Mouse (Mus musculus) MEL (cell line): Measurements from ENCODE around the gene Oas2. TPM values are rescaled to one million over a fixed set of nuclear protein-coding genes. Genes with fewer than 3 reads are reported as not detected.

Experiments used
- DNase-seq: peaks from one replicate; pipeline ENCODE4 v3.0.0; 2011; ENCODE audit warnings: low read depth, low spot score
- H3K27ac ChIP-seq: 2 replicates; pipeline ENCODE4 v1.5.1; 2012; ENCODE audit warnings: low read depth, mild to moderate bottlenecking, control low read depth, low read length, moderate library complexity; ENCODE audit not compliant: control insufficient read depth
- H3K27me3 ChIP-seq, 2 experiments: fragments of 150-350 bp in 1 of 2; sonication (generic) in 1 of 2; 2 replicates each; pipeline ENCODE4 v1.6.1; 2012; ENCODE audit warnings: low read length in 2 of 2, mild to moderate bottlenecking in 2 of 2, improper control_type of control experiment in 1 of 2, moderate library complexity in 1 of 2; ENCODE audit not compliant: insufficient read depth in 2 of 2, control insufficient read depth in 1 of 2
- H3K36me3 ChIP-seq, 2 experiments: 2 replicates each; pipeline ENCODE4 v1.6.1; 2012 to 2014; ENCODE audit warnings: low read length in 2 of 2, improper control_type of control experiment in 1 of 2, inconsistent platforms in 1 of 2, mild to moderate bottlenecking in 1 of 2; ENCODE audit not compliant: insufficient read depth in 2 of 2, control insufficient read depth in 1 of 2
- H3K4me1 ChIP-seq, 2 experiments: fragments of 150-350 bp in 1 of 2; sonication (generic) in 1 of 2; 2 replicates each; pipeline ENCODE4 v1.6.1; 2012; ENCODE audit warnings: low read length in 2 of 2, improper control_type of control experiment in 1 of 2, mild to moderate bottlenecking in 1 of 2; ENCODE audit not compliant: insufficient read depth in 2 of 2, control insufficient read depth in 1 of 2
- H3K4me3 ChIP-seq, 2 experiments: fragments of 150-350 bp in 1 of 2; sonication (generic) in 1 of 2; 2 replicates each; pipeline ENCODE4 v1.5.1; 2012; ENCODE audit warnings: low read depth in 2 of 2, low read length in 2 of 2, mild to moderate bottlenecking in 2 of 2, moderate library complexity in 2 of 2, control low read depth in 1 of 2, improper control_type of control experiment in 1 of 2; ENCODE audit not compliant: control insufficient read depth in 1 of 2, insufficient read depth in 1 of 2
- H3K79me2 ChIP-seq: 2 replicates; pipeline ENCODE4 v1.6.1; 2012; ENCODE audit warnings: mild to moderate bottlenecking, low read length, moderate library complexity; ENCODE audit not compliant: control insufficient read depth, poor library complexity, insufficient read depth
- H3K9ac ChIP-seq: 2 replicates; pipeline ENCODE4 v1.6.1; 2012; ENCODE audit warnings: low read depth, mild to moderate bottlenecking, control low read depth, low read length, moderate library complexity; ENCODE audit not compliant: control insufficient read depth, poor library complexity, severe bottlenecking
- H3K9me3 ChIP-seq: fragments of 150-350 bp; sonication (generic); replicated peaks from 2 replicates; pipeline ENCODE4 v1.6.1; 2012; ENCODE audit warnings: mild to moderate bottlenecking, low read length, improper control_type of control experiment, moderate library complexity; ENCODE audit not compliant: insufficient read depth
- CHD1 ChIP-seq: IDR thresholded peaks from 2 replicates; pipeline ENCODE4 v1.6.1; 2012; ENCODE audit warnings: low read depth, mild to moderate bottlenecking, inconsistent platforms, low read length, improper control_type of control experiment
- CHD2 ChIP-seq: IDR thresholded peaks from 2 replicates; pipeline ENCODE4 v1.6.1; 2011; ENCODE audit warnings: low read length, improper control_type of control experiment
- CTCF ChIP-seq, 3 experiments: IDR thresholded peaks in 2 of 3; conservative IDR thresholded peaks in 1 of 3; 2 replicates each; pipeline ENCODE4 v1.5.1; 2011 to 2012; ENCODE audit warnings: low read length in 3 of 3, low read depth in 2 of 3, mild to moderate bottlenecking in 2 of 3, improper control_type of control experiment in 1 of 3, inconsistent platforms in 1 of 3, mixed read lengths in 1 of 3, moderate library complexity in 1 of 3; ENCODE audit not compliant: control insufficient read depth in 1 of 3, insufficient read depth in 1 of 3, poor library complexity in 1 of 3, severe bottlenecking in 1 of 3
- E2F4 ChIP-seq: IDR thresholded peaks from 2 replicates; pipeline ENCODE4 v1.6.1; 2011; ENCODE audit warnings: low read depth, low read length, improper control_type of control experiment, borderline replicate concordance
- ELF1 ChIP-seq: IDR thresholded peaks from 2 replicates; pipeline ENCODE4 v1.6.1; 2014; ENCODE audit warnings: low read depth, mild to moderate bottlenecking, inconsistent platforms, low read length, improper control_type of control experiment, moderate library complexity
- EP300 ChIP-seq, 2 experiments: IDR thresholded peaks; 2 replicates each; pipeline ENCODE4 v1.6.1; 2011; ENCODE audit warnings: improper control_type of control experiment in 2 of 2, low read length in 2 of 2, low read depth in 1 of 2, mild to moderate bottlenecking in 1 of 2
- ETS1 ChIP-seq: IDR thresholded peaks from 2 replicates; pipeline ENCODE4 v1.6.1; 2012; ENCODE audit warnings: low read depth, mild to moderate bottlenecking, inconsistent platforms, low read length, improper control_type of control experiment, moderate library complexity
- GABPA ChIP-seq: IDR thresholded peaks from 2 replicates; pipeline ENCODE4 v1.6.1; 2012; ENCODE audit warnings: low read depth, mild to moderate bottlenecking, inconsistent platforms, low read length, improper control_type of control experiment, moderate library complexity
- JUND ChIP-seq: IDR thresholded peaks from 2 replicates; pipeline ENCODE4 v1.6.1; 2011; ENCODE audit warnings: low read depth, mild to moderate bottlenecking, improper control_type of control experiment, low read length
- MAX ChIP-seq: IDR thresholded peaks from 2 replicates; pipeline ENCODE4 v1.6.1; 2011; ENCODE audit warnings: low read length, improper control_type of control experiment
- MXI1 ChIP-seq: IDR thresholded peaks from 2 replicates; pipeline ENCODE4 v1.6.1; 2011; ENCODE audit warnings: mild to moderate bottlenecking, low read depth, low read length, improper control_type of control experiment
- MYB ChIP-seq: IDR thresholded peaks from 2 replicates; pipeline ENCODE4 v1.6.1; 2011; ENCODE audit warnings: mild to moderate bottlenecking, low read depth, low read length, improper control_type of control experiment
- MYC ChIP-seq: IDR thresholded peaks from 2 replicates; pipeline ENCODE4 v1.6.1; 2011; ENCODE audit warnings: low read depth, mild to moderate bottlenecking, low read length, improper control_type of control experiment, moderate library complexity
- NELFE ChIP-seq: IDR thresholded peaks from 2 replicates; pipeline ENCODE4 v1.6.1; 2011; ENCODE audit warnings: low read depth, low read length, improper control_type of control experiment
- NRF1 ChIP-seq: IDR thresholded peaks from 2 replicates; pipeline ENCODE4 v1.6.1; 2014; ENCODE audit warnings: low read depth, mild to moderate bottlenecking, inconsistent platforms, low read length, improper control_type of control experiment, moderate library complexity; ENCODE audit not compliant: poor library complexity, insufficient read depth, severe bottlenecking
- POLR2AphosphoS2 ChIP-seq: IDR thresholded peaks from 2 replicates; pipeline ENCODE4 v1.6.1; 2011; ENCODE audit warnings: low read length, improper control_type of control experiment
- RCOR1 ChIP-seq: IDR thresholded peaks from 2 replicates; pipeline ENCODE4 v1.6.1; 2012; ENCODE audit warnings: low read depth, mild to moderate bottlenecking, inconsistent platforms, low read length, improper control_type of control experiment
- SMC3 ChIP-seq: IDR thresholded peaks from 2 replicates; pipeline ENCODE4 v1.6.1; 2011; ENCODE audit warnings: low read depth, low read length, improper control_type of control experiment
- TAL1 ChIP-seq: IDR thresholded peaks from 2 replicates; pipeline ENCODE4 v1.6.1; 2012; ENCODE audit warnings: mild to moderate bottlenecking, inconsistent platforms, low read length, moderate library complexity, mixed read lengths
- TBP ChIP-seq: IDR thresholded peaks from 2 replicates; pipeline ENCODE4 v1.8.0; 2011; ENCODE audit warnings: low read depth, low read length, improper control_type of control experiment
- USF2 ChIP-seq, 2 experiments: IDR thresholded peaks; 2 replicates each; pipeline ENCODE4 v1.6.1; 2011 to 2012; ENCODE audit warnings: improper control_type of control experiment in 2 of 2, low read length in 2 of 2, borderline replicate concordance in 1 of 2, inconsistent platforms in 1 of 2, low read depth in 1 of 2, mild to moderate bottlenecking in 1 of 2; ENCODE audit not compliant: insufficient read depth in 1 of 2
- ZC3H11A ChIP-seq: IDR thresholded peaks from 2 replicates; pipeline ENCODE4 v1.6.1; 2012; ENCODE audit warnings: low read depth, mild to moderate bottlenecking, inconsistent platforms, low read length, improper control_type of control experiment
- ZMIZ1 ChIP-seq: IDR thresholded peaks from 2 replicates; pipeline ENCODE4 v1.6.1; 2012; ENCODE audit warnings: low read depth, mild to moderate bottlenecking, inconsistent platforms, low read length, improper control_type of control experiment, moderate library complexity
- polyA plus RNA-seq, 2 experiments: library from polyadenylated mRNA; stranded (reverse) in 1 of 2; unstranded in 1 of 2; fragments of >175 nt in 1 of 2; fragments of >200 nt in 1 of 2; gene quantifications; 2 replicates each; pipeline versions ENCODE4 v1.2.1 to v1.2.4; 2012; ENCODE audit warnings: low replicate concordance in 2 of 2, low read depth in 1 of 2; ENCODE audit not compliant: insufficient read length in 2 of 2, insufficient read depth in 1 of 2, missing spikeins in 1 of 2
- total RNA-seq: library from RNA; depleted of rRNA; stranded (reverse); fragments of 300-350 nt; gene quantifications from 2 replicates; pipeline ENCODE4 v1.2.3, GENCODE M21; 2012

Oas2 gene
- total and polyA plus RNA-seq, 3 experiments, result 0.96 to 5.2 TPM; not detected in 1

- H3K27me3 ChIP-seq, result no peaks in the 10 kb centered on the region
- no peaks in the 10 kb centered on the region for H3K4me1 ChIP-seq
- no peak for DNase-seq
Measured at GRCm38 (mm10) chr5:120692034-120692433, 57.6 kb downstream of the Oas2 start.

DNA sequence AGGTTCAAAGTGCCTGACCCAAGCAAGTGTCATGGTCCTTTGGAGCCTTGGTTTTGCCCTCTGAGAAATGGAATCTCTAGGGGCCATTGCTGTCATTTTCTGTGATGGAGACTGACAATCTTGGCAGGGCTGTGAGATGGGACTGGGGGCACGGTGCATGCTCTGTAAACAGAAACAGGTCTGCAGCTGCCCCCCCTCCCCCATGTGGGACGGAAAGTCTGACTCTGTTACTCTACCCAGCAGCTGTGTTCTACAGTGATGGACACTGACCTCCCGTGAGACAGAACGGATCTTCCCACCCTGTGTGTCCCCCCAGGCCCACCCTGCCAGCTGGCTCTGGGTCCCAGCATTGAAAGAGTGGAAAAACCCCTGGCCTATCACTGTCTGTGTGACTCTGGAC lies 59.2 kb downstream of the Oas2 start:
- no peaks in the 10 kb centered on the region for H3K27me3 ChIP-seq
- H3K27ac ChIP-seq, result no peak overlapping the region
- no peak for DNase-seq
- no peak for TF ChIP-seq TAL1
- no peak for TF ChIP-seq CTCF (IDR thresholded peaks at IDR 0.05 in 2 of 3, conservative IDR thresholded peaks at IDR 0.05 in 1 of 3; ENCODE audit: control insufficient read depth in 1 of 3, insufficient read depth in 1 of 3, low read depth in 2 of 3, low read length in 3 of 3, poor library complexity in 1 of 3, severe bottlenecking in 1 of 3)
- TF ChIP-seq POLR2AphosphoS2, result no peak
- no peak for TF ChIP-seq TBP
- TF ChIP-seq NELFE, result no peak
- no peak for TF ChIP-seq MYC
- no peak for TF ChIP-seq MXI1
- TF ChIP-seq, all 39 proteins: peak for 0
- Histone ChIP-seq H3K9me3 (no peaks in the 10 kb centered on the region), H3K4me1 (no peaks in the 10 kb centered on the region), H3K4me3 (no peak overlapping the region), H3K36me3 (no peaks in the 10 kb centered on the region), H3K9ac (no peak overlapping the region), H3K79me2 (no peaks in the 10 kb centered on the region)

More at GRCm38 (mm10) chr5:120692034-120692433, 57.6 kb downstream of the Oas2 start:
- TF ChIP-seq ZC3H11A (no peak), RCOR1 (no peak), EP300 (IDR thresholded peaks at IDR 0.05; ENCODE audit: low read depth in 1 of 2, low read length in 2 of 2) (no peak), ELF1 (no peak), ETS1 (no peak), CHD1 (no peak), ZMIZ1 (no peak), MAX (no peak), MYC (no peak), CHD2 (no peak), E2F4 (no peak), USF2 (IDR thresholded peaks at IDR 0.05; ENCODE audit: borderline replicate concordance in 1 of 2, insufficient read depth in 1 of 2, low read depth in 1 of 2, low read length in 2 of 2) (no peak), MYB (no peak), SMC3 (no peak), GABPA (no peak), NRF1 (no peak), POLR2AphosphoS2 (no peak), TBP (no peak), JUND (no peak)
- TF ChIP-seq, all 39 proteins: peak for 0
- Histone ChIP-seq H3K36me3 (no peaks in the 10 kb centered on the region), H3K4me3 (no peak overlapping the region), H3K27ac (no peak overlapping the region), H3K9me3 (no peaks in the 10 kb centered on the region), H3K79me2 (no peaks in the 10 kb centered on the region), H3K9ac (no peak overlapping the region)
